Mouse (Mus musculus) stomach, embryonic 14.5 days (tissue): ENCODE measurements around the gene Fkbp9. TPM values are rescaled to one million over a fixed set of nuclear protein-coding genes. Genes with fewer than 3 reads are reported as not detected.

ENCODE experiments used
- ATAC-seq: fragments of 200-750 bp; cut with Nextera tagmentation; 2 replicates; pipeline ENCODE4 v1.8.0; 2017; ENCODE audit warnings: low read depth, moderate TSS enrichment; ENCODE audit not compliant: insufficient number of reproducible peaks, insufficient read depth, low FRiP score
- H3K27ac ChIP-seq: fragments of 300-500 bp; sonication (generic); 2 replicates; pipeline ENCODE4 v1.5.1; 2014; ENCODE audit warnings: mild to moderate bottlenecking, low read length, moderate library complexity, mixed read lengths
- H3K27me3 ChIP-seq: fragments of 300-500 bp; sonication (generic); 2 replicates; pipeline ENCODE4 v1.6.1; 2014; ENCODE audit warnings: low read length, control low read depth, mixed read lengths; ENCODE audit not compliant: control insufficient read depth, insufficient read depth
- H3K36me3 ChIP-seq: fragments of 300-500 bp; sonication (generic); 2 replicates; pipeline ENCODE4 v1.6.1; 2014; ENCODE audit warnings: mild to moderate bottlenecking, control low read depth, low read length, moderate library complexity, mixed read lengths; ENCODE audit not compliant: control insufficient read depth, insufficient read depth
- H3K4me1 ChIP-seq: fragments of 300-500 bp; sonication (generic); 2 replicates; pipeline ENCODE4 v1.6.1; 2014; ENCODE audit warnings: low read length, control low read depth, mixed read lengths; ENCODE audit not compliant: control insufficient read depth, insufficient read depth
- H3K4me2 ChIP-seq: fragments of 300-500 bp; sonication (generic); replicated peaks from 2 replicates; pipeline ENCODE4 v1.6.1; 2014; ENCODE audit warnings: low read depth, low read length, control low read depth
- H3K4me3 ChIP-seq: fragments of 300-500 bp; sonication (generic); 2 replicates; pipeline ENCODE4 v1.5.1; 2014; ENCODE audit warnings: low read depth, low read length, control low read depth
- H3K9ac ChIP-seq: fragments of 300-500 bp; sonication (generic); replicated peaks from 2 replicates; pipeline ENCODE4 v1.6.1; 2014; ENCODE audit warnings: low read depth, mild to moderate bottlenecking, control low read depth, low read length, moderate library complexity, mixed read lengths
- H3K9me3 ChIP-seq: fragments of 300-500 bp; sonication (generic); 2 replicates; pipeline ENCODE4 v1.6.1; 2016; ENCODE audit warnings: low read depth, low read length, control low read depth; ENCODE audit not compliant: control insufficient read depth
- WGBS: fragments of 180-500 bp; shearing (Covaris S2); extraction: QIAGEN DNeasy Blood & Tissue Kit; methylation state at CpG from one replicate; pipeline ENCODE4 v1.1.7; 2014; 5-methylcytosine and 5-hydroxymethylcytosine counted together
- polyA plus RNA-seq: library from polyadenylated mRNA; unstranded; fragments of >200 nt; fragmentation: Nextera tagmentation; extraction: Ambion mirVana; gene quantifications from 2 replicates; pipeline ENCODE4 v1.2.1, GENCODE M21; 2014

Fkbp9 gene
- polyA plus RNA-seq, 1 experiment from 2014 or later: 149 TPM

- no peak overlapping the region for H3K4me2 ChIP-seq
- peaks cover 43% of the 10 kb centered on the region for H3K36me3 ChIP-seq
- H3K9ac ChIP-seq: no peak overlapping the region
- no peaks in the 10 kb centered on the region for H3K9me3 ChIP-seq
- H3K27ac ChIP-seq: no peak overlapping the region
- no peaks in the 10 kb centered on the region for H3K4me1 ChIP-seq
- no peak for ATAC-seq
- WGBS: 93% methylated on average over 8 of the region's 8 CpGs
- H3K4me3 ChIP-seq: no peak overlapping the region
- no peaks in the 10 kb centered on the region for H3K27me3 ChIP-seq
Measured at GRCm38 (mm10) chr6:56877985-56878384, 46.1 kb downstream of the Fkbp9 start.

GRCm38 (mm10) chr6:56879352-56879955 lies 47.6 kb downstream of the Fkbp9 start:
- Histone ChIP-seq H3K4me1 (no peaks in the 10 kb centered on the region), H3K27me3 (no peaks in the 10 kb centered on the region), H3K27ac (no peak overlapping the region), H3K9me3 (no peaks in the 10 kb centered on the region), H3K4me3 (no peak overlapping the region), H3K9ac (no peak overlapping the region), H3K36me3 (peaks cover 55% of the 10 kb centered on the region), H3K4me2 (no peak overlapping the region)
- 50% methylated on average over 1 of the region's 1 CpGs for WGBS
- ATAC-seq: peak; percentile 88

- 92% methylated on average over 6 of the region's 6 CpGs for WGBS
- no peaks in the 10 kb centered on the region for H3K4me1 ChIP-seq
- no peak overlapping the region for H3K27ac ChIP-seq
- no peak overlapping the region for H3K4me2 ChIP-seq
- peaks cover 24% of the 10 kb centered on the region for H3K36me3 ChIP-seq
- H3K4me3 ChIP-seq: no peak overlapping the region
- no peak for ATAC-seq
- no peaks in the 10 kb centered on the region for H3K9me3 ChIP-seq
- H3K9ac ChIP-seq: no peak overlapping the region
- H3K27me3 ChIP-seq: no peaks in the 10 kb centered on the region
Measured at GRCm38 (mm10) chr6:56888561-56888960, 56.7 kb downstream of the Fkbp9 start.

- no peak for ATAC-seq
- 85% methylated on average over 2 of the region's 2 CpGs for WGBS
- no peak overlapping the region for H3K4me2 ChIP-seq
- no peak overlapping the region for H3K27ac ChIP-seq
- no peak overlapping the region for H3K4me3 ChIP-seq
- H3K9me3 ChIP-seq: no peaks in the 10 kb centered on the region
- H3K4me1 ChIP-seq: no peaks in the 10 kb centered on the region
- peaks cover 11% of the 10 kb centered on the region; the same call in 1 of the 2 replicates for H3K36me3 ChIP-seq
- no peak overlapping the region for H3K9ac ChIP-seq
- H3K27me3 ChIP-seq: no peaks in the 10 kb centered on the region
Measured at GRCm38 (mm10) chr6:56890762-56891161, 58.9 kb downstream of the Fkbp9 start.

- H3K4me3 ChIP-seq: no peak overlapping the region
- H3K9me3 ChIP-seq: no peaks in the 10 kb centered on the region
- H3K27ac ChIP-seq: no peak overlapping the region
- WGBS: 62% methylated on average over 3 of the region's 3 CpGs
- H3K27me3 ChIP-seq: no peaks in the 10 kb centered on the region
- H3K4me2 ChIP-seq: no peak overlapping the region
- H3K36me3 ChIP-seq: no peaks in the 10 kb centered on the region
- no peak overlapping the region for H3K9ac ChIP-seq
- ATAC-seq: no peak
- H3K4me1 ChIP-seq: peaks cover 19% of the 10 kb centered on the region
Measured at GRCm38 (mm10) chr6:56899601-56900000, 67.7 kb downstream of the Fkbp9 start.

- Histone ChIP-seq H3K4me1 (peaks cover 20% of the 10 kb centered on the region), H3K9me3 (no peaks in the 10 kb centered on the region), H3K27ac (no peak overlapping the region), H3K4me2 (peak overlapping the region; percentile 17; the same call in 1 of the 2 replicates), H3K4me3 (no peak overlapping the region), H3K27me3 (no peaks in the 10 kb centered on the region), H3K36me3 (no peaks in the 10 kb centered on the region), H3K9ac (no peak overlapping the region)
- 54% methylated on average over 3 of the region's 3 CpGs for WGBS
- ATAC-seq: no peak
Measured at GRCm38 (mm10) chr6:56901336-56901735, 69.5 kb downstream of the Fkbp9 start.

GRCm38 (mm10) chr6:56901824-56902386 lies 70.0 kb downstream of the Fkbp9 start:
- H3K36me3 ChIP-seq: no peaks in the 10 kb centered on the region
- H3K4me2 ChIP-seq: peak overlapping the region; percentile 17
- WGBS: 31% methylated on average over 12 of the region's 12 CpGs
- peaks cover 20% of the 10 kb centered on the region for H3K4me1 ChIP-seq
- 0 out of 2 replicates have a peak overlapping the region, but pooled peaks have one; percentile 36 for H3K27ac ChIP-seq
- no peaks in the 10 kb centered on the region for H3K27me3 ChIP-seq
- no peaks in the 10 kb centered on the region for H3K9me3 ChIP-seq
- ATAC-seq: peak; percentile 86
- no peak overlapping the region for H3K4me3 ChIP-seq
- no peak overlapping the region for H3K9ac ChIP-seq

GRCm38 (mm10) chr6:56902606-56903520 lies 71.0 kb downstream of the Fkbp9 start:
- H3K9me3 ChIP-seq: no peaks in the 10 kb centered on the region
- no peak overlapping the region for H3K27ac ChIP-seq
- ATAC-seq: no peak
- H3K9ac ChIP-seq: no peak overlapping the region
- H3K4me3 ChIP-seq: no peak overlapping the region
- H3K27me3 ChIP-seq: no peaks in the 10 kb centered on the region
- H3K4me1 ChIP-seq: peaks cover 20% of the 10 kb centered on the region
- 74% methylated on average over 7 of the region's 7 CpGs for WGBS
- no peaks in the 10 kb centered on the region for H3K36me3 ChIP-seq
- H3K4me2 ChIP-seq: no peak overlapping the region
